Mouse (Mus musculus) c-Kit-positive CD71-positive TER-119-positive erythroid progenitor cells, embryonic 14.5 days (primary cell): ENCODE results near the gene Gng7.
A peak's percentile ranks its signal among the peaks of the same experiment; 100 is the strongest.

Experiments used
- DNase-seq: peaks from one replicate; pipeline ENCODE4 v3.0.0-alpha.2; 2013; ENCODE audit warnings: low spot score

The Gng7 gene

GRCm38 (mm10) chr10:81025639-81026275 lies 11.0 kb upstream of the Gng7 start, which contains the start of gene Diras1:
Diras1 (minus strand) TSS chr10:81025662.
- no peak for DNase-seq

- DNase-seq, result no peak
Observed at GRCm38 (mm10) chr10:81025047-81025621, 10.4 kb upstream of the Gng7 start.

- DNase-seq, result no peak
Observed at GRCm38 (mm10) chr10:81024346-81024937, 9.7 kb upstream of the Gng7 start.

- no peak for DNase-seq
Observed at GRCm38 (mm10) chr10:81022744-81023143, 8.0 kb upstream of the Gng7 start.

GRCm38 (mm10) chr10:81021547-81022110 lies 6.9 kb upstream of the Gng7 start:
- DNase-seq, result no peak

- no peak for DNase-seq
Observed at GRCm38 (mm10) chr10:81020207-81020606, 5.5 kb upstream of the Gng7 start.

GRCm38 (mm10) chr10:81019687-81020086 lies 4.9 kb upstream of the Gng7 start:
- DNase-seq, result no peak

- DNase-seq, result peak; percentile 68
Observed at GRCm38 (mm10) chr10:81018326-81018725, 3.6 kb upstream of the Gng7 start.

- DNase-seq, result peak; percentile 42
Observed at GRCm38 (mm10) chr10:81016645-81017044, 1.9 kb upstream of the Gng7 start.

- no peak for DNase-seq
Observed at GRCm38 (mm10) chr10:81015666-81016065, 921 bp upstream of the Gng7 start.

- no peak for DNase-seq
Observed at GRCm38 (mm10) chr10:81010851-81011250, 3.9 kb downstream of the Gng7 start.

GRCm38 (mm10) chr10:81007240-81007639 lies 7.5 kb downstream of the Gng7 start:
- no peak for DNase-seq

- no peak for DNase-seq
Observed at GRCm38 (mm10) chr10:81006005-81006677, 8.6 kb downstream of the Gng7 start.

- DNase-seq, result no peak
Observed at GRCm38 (mm10) chr10:81001161-81001560, 13.6 kb downstream of the Gng7 start.

- no peak for DNase-seq
Observed at GRCm38 (mm10) chr10:81000197-81001062, 14.3 kb downstream of the Gng7 start.

- peak; percentile 86 for DNase-seq
Observed at GRCm38 (mm10) chr10:80999362-81000196, 15.2 kb downstream of the Gng7 start.

GRCm38 (mm10) chr10:80998778-80999177 lies 16.0 kb downstream of the Gng7 start:
- DNase-seq, result peak; percentile 69

GRCm38 (mm10) chr10:80998021-80998420 lies 16.7 kb downstream of the Gng7 start:
- no peak for DNase-seq

- no peak for DNase-seq
Observed at GRCm38 (mm10) chr10:80997332-80997731, 17.4 kb downstream of the Gng7 start.

GRCm38 (mm10) chr10:80996501-80996900 lies 18.2 kb downstream of the Gng7 start:
- no peak for DNase-seq
